Mouse (Mus musculus) lung, adult 2 months (tissue): Measurements from ENCODE around the gene Abl2.
"Not testable (repeated sequence)": the region's sequence is repeated elsewhere in the genome, so short reads cannot be mapped to it uniquely, and the experiment has no call there.

Source experiments
- CTCF ChIP-seq: fragments of 200-500 bp; IDR thresholded peaks from 2 replicates; pipeline ENCODE4 v1.5.1; 2011; ENCODE audit warnings: mild to moderate bottlenecking, low read length, control low read depth; ENCODE audit not compliant: insufficient read depth
- POLR2A ChIP-seq: fragments of 200-500 bp; IDR thresholded peaks from 2 replicates; pipeline ENCODE4 v1.6.1; 2011; ENCODE audit warnings: low read depth, mild to moderate bottlenecking, control low read depth, low read length, borderline replicate concordance; ENCODE audit errors: extremely low read depth

- TF ChIP-seq POLR2A, CTCF: not testable (repeated sequence)
Measured at GRCm38 (mm10) chr1:156532476-156533175, 26.0 kb upstream of the Abl2 start.
